Mouse (Mus musculus) liver, embryonic 14.5 days (tissue): ENCODE results near the gene Mcm2.

ENCODE experiments used
- CTCF ChIP-seq: IDR thresholded peaks from 2 replicates; pipeline ENCODE4 v1.5.1; 2016; ENCODE audit warnings: antibody characterized with exemption, low read depth, control low read depth
- EP300 ChIP-seq: IDR thresholded peaks from 2 replicates; pipeline ENCODE4 v1.6.1; 2016; ENCODE audit warnings: antibody characterized with exemption, low read depth

DNA sequence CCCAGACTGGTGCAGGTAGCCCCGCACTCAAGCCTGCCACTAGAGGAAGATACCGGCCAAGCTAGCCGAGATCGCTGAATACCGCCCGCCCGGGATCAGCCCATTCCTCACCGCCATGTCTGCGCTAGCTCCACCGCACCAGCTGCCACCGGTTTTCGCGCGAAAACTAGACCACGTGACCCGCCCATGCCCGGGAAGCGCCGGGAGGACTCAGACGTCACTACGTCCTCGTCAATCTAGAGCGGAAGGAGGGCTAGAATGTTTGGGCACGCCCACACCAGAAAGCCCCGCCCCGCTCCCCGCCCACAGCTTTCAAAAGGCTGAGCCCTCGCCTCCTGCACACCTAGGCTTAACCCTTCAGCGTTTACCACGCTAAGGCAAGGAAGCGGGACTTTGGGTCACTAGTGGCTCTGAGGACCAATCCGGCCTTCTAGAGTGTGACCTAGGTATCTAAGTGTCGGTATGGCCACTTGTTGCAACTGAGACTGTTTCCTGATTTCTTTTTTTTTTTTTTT lies at the start of gene Mcm2:
- peak; percentile 29; the same call in 1 of the 2 replicates for TF ChIP-seq CTCF
- no peak for TF ChIP-seq EP300
